In genomic region chr2:33918824-33919223, GRCm38 (mm10) we compare ENCODE assay signal across 9 mouse cellular contexts. TPM values are rescaled to one million over a fixed set of nuclear protein-coding genes. Genes with fewer than 3 reads are reported as not detected.
A peak's percentile ranks its signal among the peaks of the same experiment; 100 is the strongest.
DNase-seq lines count a peak whose midpoint lies in the region; ATAC-seq and TF ChIP-seq lines count a peak whose summit lies in the region.
"Had no signal": no experiment of that assay in that cellular context is flagged by ENCODE, and none has a peak within 500 bp of the region (broad histone marks: within the 10 kb centered on the region; RNA-seq: fewer than 3 reads in every experiment).

No protein-coding gene starts in this region.

- H3K9me3 ChIP-seq in hindbrain, embryonic 10.5 days: no peaks in the 10 kb centered on the region
- no peaks in the 10 kb centered on the region for H3K9me3 ChIP-seq in hindbrain, embryonic 13.5 days
- H3K9me3 ChIP-seq in forebrain, postnatal 0 days (ENCODE audit: low read length): no peaks in the 10 kb centered on the region
- H3K9me3 ChIP-seq: limb, embryonic 13.5 days had no signal

- TF ChIP-seq CTCF in bone marrow macrophage, adult 2 months (IDR thresholded peaks at IDR 0.05; ENCODE audit: low read depth, low read length): no peak
- TF ChIP-seq CTCF in forebrain, postnatal 0 days (IDR thresholded peaks at IDR 0.05; ENCODE audit: low read depth): no peak

- H3K4me1 ChIP-seq in hindbrain, embryonic 10.5 days (replicated peaks): peaks cover 35% of the 10 kb centered on the region
- H3K4me1 ChIP-seq in hindbrain, embryonic 13.5 days (replicated peaks): peaks cover 25% of the 10 kb centered on the region
- H3K4me1 ChIP-seq in bone marrow macrophage, adult 2 months (ENCODE audit: control insufficient read depth, insufficient read depth, low read length): peaks cover 25% of the 10 kb centered on the region
- no peaks in the 10 kb centered on the region for H3K4me1 ChIP-seq in forebrain, postnatal 0 days (ENCODE audit: insufficient read depth)

- H3K9ac ChIP-seq in hindbrain, embryonic 13.5 days: no peak overlapping the region
- H3K9ac ChIP-seq in forebrain, postnatal 0 days: no peak overlapping the region
- H3K9ac ChIP-seq: limb, embryonic 13.5 days had no signal

- H3K36me3 ChIP-seq in hindbrain, embryonic 10.5 days: no peaks in the 10 kb centered on the region
- H3K36me3 ChIP-seq in hindbrain, embryonic 13.5 days: no peaks in the 10 kb centered on the region
- H3K36me3 ChIP-seq in forebrain, postnatal 0 days (ENCODE audit: insufficient read depth): no peaks in the 10 kb centered on the region; the same call in 1 of the 2 replicates
- H3K36me3 ChIP-seq: limb, embryonic 13.5 days had no signal

- no peak for TF ChIP-seq POLR2A in bone marrow macrophage, adult 2 months (IDR thresholded peaks at IDR 0.05; ENCODE audit: borderline replicate concordance, low read depth, low read length)

- no peak overlapping the region for H3K4me3 ChIP-seq in hindbrain, embryonic 10.5 days
- no peak overlapping the region for H3K4me3 ChIP-seq in hindbrain, embryonic 13.5 days
- H3K4me3 ChIP-seq in bone marrow macrophage, adult 2 months (ENCODE audit: insufficient read depth, low read length): no peak overlapping the region
- no peak overlapping the region for H3K4me3 ChIP-seq in forebrain, postnatal 0 days (ENCODE audit: low read depth, low read length)
- H3K4me3 ChIP-seq: limb, embryonic 13.5 days had no signal

- H3K27me3 ChIP-seq in hindbrain, embryonic 10.5 days (ENCODE audit: insufficient read depth, poor library complexity, severe bottlenecking): peaks cover 25% of the 10 kb centered on the region
- no peaks in the 10 kb centered on the region for H3K27me3 ChIP-seq in hindbrain, embryonic 13.5 days
- no peaks in the 10 kb centered on the region for H3K27me3 ChIP-seq in forebrain, postnatal 0 days (ENCODE audit: insufficient read depth, low read length)

- ATAC-seq in hindbrain, embryonic 13.5 days (ENCODE audit: low FRiP score): no peak
- no peak for ATAC-seq in forebrain, postnatal 0 days

- DNase-seq in hindbrain, embryonic 10.5 days (ENCODE audit: low spot score): peak; percentile 24
- DNase-seq in 416B (ENCODE audit: low read depth): peak; percentile 91
- peak; percentile 35 for DNase-seq in kidney, postnatal 14 days
- no peak for DNase-seq in Muller cell, postnatal 12 days (ENCODE audit: inconsistent ontology term)
- no peak for DNase-seq in gastrocnemius, postnatal 25 days
- no peak for DNase-seq in forebrain, postnatal 0 days

- H3K27ac ChIP-seq in hindbrain, embryonic 10.5 days: no peak overlapping the region
- no peak overlapping the region for H3K27ac ChIP-seq in hindbrain, embryonic 13.5 days
- peak overlapping the region; percentile 58 for H3K27ac ChIP-seq in bone marrow macrophage, adult 2 months (ENCODE audit: insufficient read depth, low read depth, low read length)
- no peak overlapping the region for H3K27ac ChIP-seq in forebrain, postnatal 0 days (ENCODE audit: low read depth, low read length)

- WGBS in hindbrain, embryonic 10.5 days: 64% methylated on average over 3 of the region's 3 CpGs
- 68% methylated on average over 3 of the region's 3 CpGs for WGBS in hindbrain, embryonic 13.5 days
- 94% methylated on average over 3 of the region's 3 CpGs for WGBS in forebrain, postnatal 0 days

- H3K4me2 ChIP-seq in hindbrain, embryonic 13.5 days: no peak overlapping the region
- H3K4me2 ChIP-seq in forebrain, postnatal 0 days (ENCODE audit: low read depth): no peak overlapping the region

RNA-seq across cellular contexts. Expression of gene Mvb12b, which starts 31.1 kb away (rescaled TPM):
- 22.7 and 28.8 TPM in 2 replicates for polyA plus RNA-seq in hindbrain, embryonic 10.5 days (2016; fragmentation: Nextera tagmentation; extraction: Ambion mirVana)
- 60.9 and 65.0 TPM in 2 replicates for polyA plus RNA-seq in hindbrain, embryonic 13.5 days (2015; fragmentation: Nextera tagmentation; extraction: Ambion mirVana)
- polyA plus RNA-seq in bone marrow macrophage, adult 2 months (2012; ENCODE audit: insufficient read depth, insufficient read length, missing spikeins): 12.8 and 17.0 TPM in 2 replicates
- 10 to 100 TPM; 18.6 to 23.0 TPM for total RNA-seq in gastrocnemius, postnatal 25 days (2021)
- total RNA-seq in forebrain, postnatal 0 days (2014; rRNA removed): 107 and 141 TPM in 2 replicates
- 72.0 and 82.8 TPM in 2 replicates for polyA plus RNA-seq in forebrain, postnatal 0 days (2015; fragmentation: Nextera tagmentation; extraction: Ambion mirVana)

Comparison
In these comparisons a context has a peak if more than half of its experiments do, and no peak if none do; other contexts are left out.
1. DNase-seq: peak in hindbrain, embryonic 10.5 days (single experiment), 416B (single experiment) and kidney, postnatal 14 days (single experiment); none in Muller cell, postnatal 12 days (single experiment), gastrocnemius, postnatal 25 days (single experiment) and forebrain, postnatal 0 days (single experiment).